Mouse (Mus musculus) MEL (cell line): ENCODE data around the gene Fam78b. TPM values are rescaled to one million over a fixed set of nuclear protein-coding genes. Genes with fewer than 3 reads are reported as not detected.

Source experiments
- DNase-seq: peaks from one replicate; pipeline ENCODE4 v3.0.0; 2011; ENCODE audit warnings: low read depth, low spot score
- H3K27ac ChIP-seq: 2 replicates; pipeline ENCODE4 v1.5.1; 2012; ENCODE audit warnings: low read depth, mild to moderate bottlenecking, control low read depth, low read length, moderate library complexity; ENCODE audit not compliant: control insufficient read depth
- H3K27me3 ChIP-seq, 2 experiments: fragments of 150-350 bp in 1 of 2; sonication (generic) in 1 of 2; 2 replicates each; pipeline ENCODE4 v1.6.1; 2012; ENCODE audit warnings: low read length in 2 of 2, mild to moderate bottlenecking in 2 of 2, improper control_type of control experiment in 1 of 2, moderate library complexity in 1 of 2; ENCODE audit not compliant: insufficient read depth in 2 of 2, control insufficient read depth in 1 of 2
- H3K36me3 ChIP-seq, 2 experiments: 2 replicates each; pipeline ENCODE4 v1.6.1; 2012 to 2014; ENCODE audit warnings: low read length in 2 of 2, improper control_type of control experiment in 1 of 2, inconsistent platforms in 1 of 2, mild to moderate bottlenecking in 1 of 2; ENCODE audit not compliant: insufficient read depth in 2 of 2, control insufficient read depth in 1 of 2
- H3K4me1 ChIP-seq, 2 experiments: fragments of 150-350 bp in 1 of 2; sonication (generic) in 1 of 2; 2 replicates each; pipeline ENCODE4 v1.6.1; 2012; ENCODE audit warnings: low read length in 2 of 2, improper control_type of control experiment in 1 of 2, mild to moderate bottlenecking in 1 of 2; ENCODE audit not compliant: insufficient read depth in 2 of 2, control insufficient read depth in 1 of 2
- H3K4me3 ChIP-seq, 2 experiments: fragments of 150-350 bp in 1 of 2; sonication (generic) in 1 of 2; 2 replicates each; pipeline ENCODE4 v1.5.1; 2012; ENCODE audit warnings: low read depth in 2 of 2, low read length in 2 of 2, mild to moderate bottlenecking in 2 of 2, moderate library complexity in 2 of 2, control low read depth in 1 of 2, improper control_type of control experiment in 1 of 2; ENCODE audit not compliant: control insufficient read depth in 1 of 2, insufficient read depth in 1 of 2
- H3K79me2 ChIP-seq: 2 replicates; pipeline ENCODE4 v1.6.1; 2012; ENCODE audit warnings: mild to moderate bottlenecking, low read length, moderate library complexity; ENCODE audit not compliant: control insufficient read depth, poor library complexity, insufficient read depth
- H3K9ac ChIP-seq: 2 replicates; pipeline ENCODE4 v1.6.1; 2012; ENCODE audit warnings: low read depth, mild to moderate bottlenecking, control low read depth, low read length, moderate library complexity; ENCODE audit not compliant: control insufficient read depth, poor library complexity, severe bottlenecking
- H3K9me3 ChIP-seq: fragments of 150-350 bp; sonication (generic); replicated peaks from 2 replicates; pipeline ENCODE4 v1.6.1; 2012; ENCODE audit warnings: mild to moderate bottlenecking, low read length, improper control_type of control experiment, moderate library complexity; ENCODE audit not compliant: insufficient read depth
- BHLHE40 ChIP-seq: IDR thresholded peaks from 2 replicates; pipeline ENCODE4 v1.6.1; 2012; ENCODE audit warnings: low read depth, mild to moderate bottlenecking, inconsistent platforms, low read length, improper control_type of control experiment, borderline replicate concordance
- CHD2 ChIP-seq: IDR thresholded peaks from 2 replicates; pipeline ENCODE4 v1.6.1; 2011; ENCODE audit warnings: low read length, improper control_type of control experiment
- CTCF ChIP-seq, 3 experiments: IDR thresholded peaks in 2 of 3; conservative IDR thresholded peaks in 1 of 3; 2 replicates each; pipeline ENCODE4 v1.5.1; 2011 to 2012; ENCODE audit warnings: low read length in 3 of 3, low read depth in 2 of 3, mild to moderate bottlenecking in 2 of 3, improper control_type of control experiment in 1 of 3, inconsistent platforms in 1 of 3, mixed read lengths in 1 of 3, moderate library complexity in 1 of 3; ENCODE audit not compliant: control insufficient read depth in 1 of 3, insufficient read depth in 1 of 3, poor library complexity in 1 of 3, severe bottlenecking in 1 of 3
- ELF1 ChIP-seq: IDR thresholded peaks from 2 replicates; pipeline ENCODE4 v1.6.1; 2014; ENCODE audit warnings: low read depth, mild to moderate bottlenecking, inconsistent platforms, low read length, improper control_type of control experiment, moderate library complexity
- ETS1 ChIP-seq: IDR thresholded peaks from 2 replicates; pipeline ENCODE4 v1.6.1; 2012; ENCODE audit warnings: low read depth, mild to moderate bottlenecking, inconsistent platforms, low read length, improper control_type of control experiment, moderate library complexity
- GATA1 ChIP-seq: IDR thresholded peaks from 2 replicates; pipeline ENCODE4 v1.6.1; 2011; ENCODE audit warnings: low read depth, low read length, improper control_type of control experiment
- JUND ChIP-seq: IDR thresholded peaks from 2 replicates; pipeline ENCODE4 v1.6.1; 2011; ENCODE audit warnings: low read depth, mild to moderate bottlenecking, improper control_type of control experiment, low read length
- KAT2A ChIP-seq: conservative IDR thresholded peaks from 2 replicates; pipeline ENCODE4 v1.6.1; 2012; ENCODE audit warnings: low read depth, low read length, improper control_type of control experiment, inconsistent platforms
- MAX ChIP-seq: IDR thresholded peaks from 2 replicates; pipeline ENCODE4 v1.6.1; 2011; ENCODE audit warnings: low read length, improper control_type of control experiment
- MYB ChIP-seq: IDR thresholded peaks from 2 replicates; pipeline ENCODE4 v1.6.1; 2011; ENCODE audit warnings: mild to moderate bottlenecking, low read depth, low read length, improper control_type of control experiment
- MYC ChIP-seq: IDR thresholded peaks from 2 replicates; pipeline ENCODE4 v1.6.1; 2011; ENCODE audit warnings: low read depth, mild to moderate bottlenecking, low read length, improper control_type of control experiment, moderate library complexity
- NRF1 ChIP-seq: IDR thresholded peaks from 2 replicates; pipeline ENCODE4 v1.6.1; 2014; ENCODE audit warnings: low read depth, mild to moderate bottlenecking, inconsistent platforms, low read length, improper control_type of control experiment, moderate library complexity; ENCODE audit not compliant: poor library complexity, insufficient read depth, severe bottlenecking
- POLR2AphosphoS2 ChIP-seq: IDR thresholded peaks from 2 replicates; pipeline ENCODE4 v1.6.1; 2011; ENCODE audit warnings: low read length, improper control_type of control experiment
- POLR2AphosphoS5 ChIP-seq: IDR thresholded peaks from 2 replicates; pipeline ENCODE4 v1.6.1; 2012; ENCODE audit warnings: low read depth, borderline replicate concordance, mild to moderate bottlenecking, inconsistent platforms, low read length, moderate library complexity, mixed read lengths
- RAD21 ChIP-seq: IDR thresholded peaks from 2 replicates; pipeline ENCODE4 v1.6.1; 2011; ENCODE audit warnings: mild to moderate bottlenecking, low read depth, low read length, improper control_type of control experiment
- SIN3A ChIP-seq: IDR thresholded peaks from 2 replicates; pipeline ENCODE4 v1.6.1; 2012; ENCODE audit warnings: low read length, improper control_type of control experiment, inconsistent platforms
- TCF12 ChIP-seq: IDR thresholded peaks from 2 replicates; pipeline ENCODE4 v1.6.1; 2014; ENCODE audit warnings: low read depth, mild to moderate bottlenecking, inconsistent platforms, low read length, improper control_type of control experiment, moderate library complexity
- UBTF ChIP-seq: IDR thresholded peaks from 2 replicates; pipeline ENCODE4 v1.6.1; 2012; ENCODE audit warnings: low read depth, mild to moderate bottlenecking, inconsistent platforms, low read length, improper control_type of control experiment, moderate library complexity, borderline replicate concordance; ENCODE audit not compliant: insufficient read depth
- ZMIZ1 ChIP-seq: IDR thresholded peaks from 2 replicates; pipeline ENCODE4 v1.6.1; 2012; ENCODE audit warnings: low read depth, mild to moderate bottlenecking, inconsistent platforms, low read length, improper control_type of control experiment, moderate library complexity
- ZNF384 ChIP-seq: IDR thresholded peaks from 2 replicates; pipeline ENCODE4 v1.6.1; 2012; ENCODE audit warnings: low read depth, mild to moderate bottlenecking, inconsistent platforms, low read length, improper control_type of control experiment
- polyA plus RNA-seq, 2 experiments: library from polyadenylated mRNA; stranded (reverse) in 1 of 2; unstranded in 1 of 2; fragments of >175 nt in 1 of 2; fragments of >200 nt in 1 of 2; gene quantifications; 2 replicates each; pipeline versions ENCODE4 v1.2.1 to v1.2.4; 2012; ENCODE audit warnings: low replicate concordance in 2 of 2, low read depth in 1 of 2; ENCODE audit not compliant: insufficient read length in 2 of 2, insufficient read depth in 1 of 2, missing spikeins in 1 of 2
- total RNA-seq: library from RNA; depleted of rRNA; stranded (reverse); fragments of 300-350 nt; gene quantifications from 2 replicates; pipeline ENCODE4 v1.2.3, GENCODE M21; 2012

Gene Fam78b
- total and polyA plus RNA-seq, 3 experiments = not detected

GRCm38 (mm10) chr1:167070306-167070705, 69.1 kb downstream of the Fam78b start:
- TF ChIP-seq CTCF (IDR thresholded peaks at IDR 0.05 in 2 of 3, conservative IDR thresholded peaks at IDR 0.05 in 1 of 3; ENCODE audit: control insufficient read depth in 1 of 3, insufficient read depth in 1 of 3, low read depth in 2 of 3, low read length in 3 of 3, poor library complexity in 1 of 3, severe bottlenecking in 1 of 3) = no peak
- no peak for TF ChIP-seq ZNF384
- TF ChIP-seq SIN3A = no peak
- no peak for TF ChIP-seq MAX
- no peak for TF ChIP-seq BHLHE40
- no peak for TF ChIP-seq ETS1
- no peak for TF ChIP-seq ELF1
- TF ChIP-seq MYC = no peak
- TF ChIP-seq NRF1 = no peak
- no peak for TF ChIP-seq KAT2A
- no peak for TF ChIP-seq UBTF
- no peaks in the 10 kb centered on the region; a peak in 1 of 4 replicates for H3K27me3 ChIP-seq
- H3K4me3 ChIP-seq = no peak overlapping the region
- H3K79me2 ChIP-seq = no peaks in the 10 kb centered on the region
- no peak overlapping the region for H3K27ac ChIP-seq
- H3K36me3 ChIP-seq = no peaks in the 10 kb centered on the region
- no peak overlapping the region for H3K9ac ChIP-seq
- no peaks in the 10 kb centered on the region for H3K9me3 ChIP-seq
- no peak for DNase-seq
- H3K4me1 ChIP-seq = no peaks in the 10 kb centered on the region

- H3K27ac ChIP-seq = no peak overlapping the region
- H3K36me3 ChIP-seq = no peaks in the 10 kb centered on the region
- H3K4me3 ChIP-seq = no peak overlapping the region
- no peak for DNase-seq
- no peaks in the 10 kb centered on the region for H3K4me1 ChIP-seq
- no peaks in the 10 kb centered on the region for H3K79me2 ChIP-seq
- H3K9ac ChIP-seq = no peak overlapping the region
- TF ChIP-seq POLR2AphosphoS5 (no peak), UBTF (no peak)
- no peaks in the 10 kb centered on the region for H3K9me3 ChIP-seq
- no peaks in the 10 kb centered on the region for H3K27me3 ChIP-seq
These were observed 74.5 kb downstream of the Fam78b start for GRCm38 (mm10) chr1:167075726-167076125.

- H3K27me3 ChIP-seq = no peaks in the 10 kb centered on the region
- no peaks in the 10 kb centered on the region for H3K9me3 ChIP-seq
- H3K4me3 ChIP-seq = no peak overlapping the region
- no peak overlapping the region for H3K27ac ChIP-seq
- no peak overlapping the region for H3K9ac ChIP-seq
- H3K79me2 ChIP-seq = no peaks in the 10 kb centered on the region
- no peak for TF ChIP-seq UBTF
- no peak for TF ChIP-seq CTCF (IDR thresholded peaks at IDR 0.05 in 2 of 3, conservative IDR thresholded peaks at IDR 0.05 in 1 of 3; ENCODE audit: control insufficient read depth in 1 of 3, insufficient read depth in 1 of 3, low read depth in 2 of 3, low read length in 3 of 3, poor library complexity in 1 of 3, severe bottlenecking in 1 of 3)
- TF ChIP-seq ZMIZ1 = no peak
- TF ChIP-seq MAX = no peak
- no peak for TF ChIP-seq GATA1
- TF ChIP-seq ZNF384 = no peak
- no peak for TF ChIP-seq CHD2
- no peak for TF ChIP-seq RAD21
- no peak for TF ChIP-seq MYB
- no peak for TF ChIP-seq TCF12
- no peak for TF ChIP-seq SIN3A
- no peak for TF ChIP-seq JUND
- TF ChIP-seq POLR2AphosphoS2 = no peak
- no peaks in the 10 kb centered on the region for H3K36me3 ChIP-seq
- H3K4me1 ChIP-seq = no peaks in the 10 kb centered on the region
- DNase-seq = peak; percentile 50
These were observed 78.3 kb downstream of the Fam78b start for GRCm38 (mm10) chr1:167079476-167079875.
